In the genomic region with DNA sequence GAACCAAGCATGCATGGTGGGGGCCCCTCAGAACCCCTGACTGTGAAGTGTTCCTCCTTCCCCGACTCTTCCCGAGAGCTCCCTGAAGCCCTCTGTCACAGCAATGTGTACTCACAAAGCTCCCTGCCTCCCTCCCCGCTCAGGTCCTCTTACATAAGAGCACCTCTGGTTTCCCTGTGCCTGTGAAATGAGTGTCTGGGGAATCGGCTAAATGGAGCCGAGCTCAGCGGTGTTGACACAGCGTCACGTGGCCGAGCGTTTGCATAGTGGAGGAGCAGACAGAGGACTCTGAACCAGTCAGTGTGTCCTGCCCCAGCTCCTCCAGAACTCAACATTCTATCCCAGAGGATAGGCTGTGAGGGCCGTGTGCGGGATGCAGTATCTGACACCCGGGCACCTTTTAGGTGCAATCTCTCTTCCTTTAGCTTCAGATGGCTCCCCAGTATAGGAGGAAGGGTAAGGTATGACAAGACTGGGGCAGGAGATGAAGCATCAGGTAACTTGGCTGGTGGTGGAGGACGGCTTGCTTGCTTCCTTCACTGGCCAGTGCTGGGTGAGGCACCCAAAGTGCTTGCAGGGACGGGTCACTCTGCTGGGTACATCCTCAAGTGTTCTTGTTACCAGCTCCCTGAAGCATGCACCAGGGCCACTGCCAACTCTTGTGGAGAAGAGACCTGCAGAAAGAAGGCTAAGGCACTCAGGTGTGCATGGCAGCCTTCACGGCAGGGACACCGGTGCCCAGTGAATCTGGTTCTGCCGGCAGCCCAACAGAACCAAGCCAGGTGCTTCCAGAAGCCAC, we compare ENCODE assay signal across 9 mouse cellular contexts.
DNase-seq lines count a peak whose midpoint lies in the region; ATAC-seq lines count a peak whose summit lies in the region.
"Had no signal": no experiment of that assay in that cellular context is flagged by ENCODE, and none has a peak within 500 bp of the region (broad histone marks: within the 10 kb centered on the region; RNA-seq: fewer than 3 reads in every experiment).

No protein-coding gene starts in this region.

- no peak overlapping the region for H3K4me3 ChIP-seq in neural tube, embryonic 11.5 days (ENCODE audit: low read depth, low read length)
- no peak overlapping the region for H3K4me3 ChIP-seq in heart, embryonic 13.5 days
- H3K4me3 ChIP-seq: limb, embryonic 12.5 days had no signal

- peak; percentile 26 for DNase-seq in neural tube, embryonic 11.5 days (ENCODE audit: low spot score)
- DNase-seq in neural tube, embryonic 10.5 days (ENCODE audit: extremely low spot score, low spot score), result no peak
- peak; percentile 76 for DNase-seq in kidney, postnatal 10 days
- DNase-seq in lung, postnatal 25 days (ENCODE audit: low spot score), result peak; percentile 81
- no peak for DNase-seq in adipocyte (ENCODE audit: low spot score)
- no peak for DNase-seq in spleen, postnatal 36 days (ENCODE audit: low spot score in 2 of 2)

- no peak for ATAC-seq in neural tube, embryonic 11.5 days (ENCODE audit: insufficient read depth, low FRiP score, low TSS enrichment)
- no peak for ATAC-seq in heart, embryonic 13.5 days (ENCODE audit: extremely low read depth, insufficient number of reproducible peaks, low FRiP score, low TSS enrichment)
- ATAC-seq in megakaryocyte-erythroid progenitor cell, adult 5-6 weeks (replicated peaks; ENCODE audit: low FRiP score, low TSS enrichment, poor library complexity, severe bottlenecking), result no peak

- WGBS in neural tube, embryonic 11.5 days, result 65% methylated on average over 18 of the region's 18 CpGs
- 56% methylated on average over 18 of the region's 18 CpGs for WGBS in heart, embryonic 13.5 days

- H3K9me3 ChIP-seq in neural tube, embryonic 11.5 days (ENCODE audit: control insufficient read depth, low read length), result no peaks in the 10 kb centered on the region
- no peaks in the 10 kb centered on the region for H3K9me3 ChIP-seq in heart, embryonic 13.5 days
- H3K9me3 ChIP-seq: limb, embryonic 12.5 days had no signal

- no peak overlapping the region for H3K27ac ChIP-seq in neural tube, embryonic 11.5 days (ENCODE audit: low read depth, low read length)
- H3K27ac ChIP-seq in heart, embryonic 13.5 days (replicated peaks), result peak overlapping the region; percentile 32; the same call in 1 of the 2 replicates
- H3K27ac ChIP-seq: limb, embryonic 12.5 days had no signal

- no peaks in the 10 kb centered on the region for H3K36me3 ChIP-seq in neural tube, embryonic 11.5 days (ENCODE audit: control insufficient read depth, insufficient read depth, low read length)
- H3K36me3 ChIP-seq in heart, embryonic 13.5 days, result no peaks in the 10 kb centered on the region
- H3K36me3 ChIP-seq: limb, embryonic 12.5 days had no signal

- H3K9ac ChIP-seq in neural tube, embryonic 11.5 days (ENCODE audit: low read length), result no peak overlapping the region
- H3K9ac ChIP-seq in heart, embryonic 13.5 days, result peak overlapping the region; percentile 47
- H3K9ac ChIP-seq: limb, embryonic 12.5 days had no signal

- H3K4me1 ChIP-seq in neural tube, embryonic 11.5 days (ENCODE audit: control insufficient read depth, insufficient read depth, low read length), result peaks cover 5% of the 10 kb centered on the region; the same call in 1 of the 2 replicates
- peaks cover 75% of the 10 kb centered on the region for H3K4me1 ChIP-seq in heart, embryonic 13.5 days

- H3K27me3 ChIP-seq in neural tube, embryonic 11.5 days (ENCODE audit: control insufficient read depth, insufficient read depth, low read length), result no peaks in the 10 kb centered on the region
- no peaks in the 10 kb centered on the region for H3K27me3 ChIP-seq in heart, embryonic 13.5 days (replicated peaks)
- H3K27me3 ChIP-seq: limb, embryonic 12.5 days had no signal

- no peak overlapping the region for H3K4me2 ChIP-seq in neural tube, embryonic 11.5 days (ENCODE audit: low read depth)
- H3K4me2 ChIP-seq in heart, embryonic 13.5 days, result peak overlapping the region; percentile 25
- H3K4me2 ChIP-seq: limb, embryonic 12.5 days had no signal

Comparison
In these comparisons a context has a peak if more than half of its experiments do, and no peak if none do; other contexts are left out.
1. DNase-seq: peak in neural tube, embryonic 11.5 days (single experiment), kidney, postnatal 10 days (single experiment) and lung, postnatal 25 days (single experiment); none in neural tube, embryonic 10.5 days (single experiment), adipocyte (single experiment) and spleen, postnatal 36 days (0 of 2).